ENCODE assay signal across 8 mouse cellular contexts in the genomic region with DNA sequence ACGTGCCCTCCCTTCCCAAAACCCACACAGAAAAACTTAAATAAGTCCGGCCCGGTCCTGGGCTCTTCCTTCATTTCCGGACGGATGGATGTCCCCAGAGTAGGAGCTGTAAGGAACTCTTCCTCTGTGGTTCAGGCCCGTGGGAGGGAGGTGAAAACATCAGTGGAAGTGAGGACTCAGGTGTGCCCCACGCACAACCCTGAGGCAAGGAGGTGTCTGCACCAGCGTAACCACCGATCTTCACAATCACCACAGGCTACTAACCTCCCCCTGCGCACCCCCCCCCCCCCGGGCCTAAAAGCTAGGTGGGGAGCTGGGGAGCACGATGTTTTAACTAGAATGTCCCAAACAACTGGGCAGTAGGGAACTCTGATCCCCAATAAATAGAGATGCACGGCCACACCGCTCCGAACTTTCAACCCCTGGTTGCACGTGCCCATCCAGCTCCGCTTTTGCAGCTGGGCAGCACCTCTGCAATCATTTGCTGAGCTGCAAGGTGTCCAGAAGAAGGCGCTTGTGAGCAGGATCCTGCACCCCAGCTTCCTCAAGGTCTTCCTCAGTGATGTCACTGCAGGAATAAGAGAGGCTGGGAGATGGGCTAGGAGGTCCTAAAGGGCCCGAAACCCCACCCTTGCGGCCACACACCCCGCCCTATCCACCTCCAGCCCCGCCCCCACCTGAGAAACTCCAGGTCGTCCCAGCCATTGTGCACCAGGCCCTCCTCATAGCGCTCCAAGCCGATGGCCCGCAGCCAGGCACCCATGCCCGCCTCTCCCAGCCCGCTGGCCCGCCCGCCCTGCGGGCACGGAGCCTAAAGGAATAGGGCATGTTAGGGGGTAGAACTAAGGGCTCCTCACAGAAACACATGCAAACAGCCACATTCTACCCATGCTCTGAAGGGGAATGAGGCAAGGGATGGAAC. TPM values are rescaled to one million over a fixed set of nuclear protein-coding genes. Genes with fewer than 3 reads are reported as not detected.
A peak's percentile ranks its signal among the peaks of the same experiment; 100 is the strongest.
DNase-seq lines count a peak whose midpoint lies in the region; ATAC-seq lines count a peak whose summit lies in the region.

No protein-coding gene starts in this region.

- peaks cover 64% of the 10 kb centered on the region for H3K27me3 ChIP-seq in liver, embryonic 12.5 days (replicated peaks)
- H3K27me3 ChIP-seq in forebrain, embryonic 10.5 days (ENCODE audit: poor library complexity, severe bottlenecking) = peaks cover 65% of the 10 kb centered on the region
- H3K27me3 ChIP-seq in kidney, embryonic 16.5 days (ENCODE audit: insufficient read depth, low read length) = peaks cover 43% of the 10 kb centered on the region
- peaks cover 44% of the 10 kb centered on the region for H3K27me3 ChIP-seq in midbrain, embryonic 11.5 days (ENCODE audit: control insufficient read depth, insufficient read depth, low read length)

- H3K4me2 ChIP-seq in liver, embryonic 12.5 days = no peak overlapping the region
- H3K4me2 ChIP-seq in kidney, embryonic 16.5 days (replicated peaks; ENCODE audit: low read depth, low read length) = peak overlapping the region; percentile 97
- H3K4me2 ChIP-seq in midbrain, embryonic 11.5 days = no peak overlapping the region

- no peaks in the 10 kb centered on the region for H3K9me3 ChIP-seq in liver, embryonic 12.5 days (replicated peaks)
- H3K9me3 ChIP-seq in forebrain, embryonic 10.5 days = no peaks in the 10 kb centered on the region
- H3K9me3 ChIP-seq in kidney, embryonic 16.5 days (ENCODE audit: low read length) = no peaks in the 10 kb centered on the region
- no peaks in the 10 kb centered on the region for H3K9me3 ChIP-seq in midbrain, embryonic 11.5 days (ENCODE audit: control insufficient read depth, low read length)

- no peak overlapping the region for H3K27ac ChIP-seq in liver, embryonic 12.5 days
- no peak overlapping the region; the same call in 1 of the 2 replicates for H3K27ac ChIP-seq in forebrain, embryonic 10.5 days
- H3K27ac ChIP-seq in kidney, embryonic 16.5 days (ENCODE audit: low read length) = no peak overlapping the region; the same call in 1 of the 2 replicates
- H3K27ac ChIP-seq in midbrain, embryonic 11.5 days (ENCODE audit: low read depth, low read length) = no peak overlapping the region

- H3K9ac ChIP-seq in liver, embryonic 12.5 days = no peak overlapping the region
- no peak overlapping the region for H3K9ac ChIP-seq in kidney, embryonic 16.5 days (replicated peaks; ENCODE audit: low read length)
- no peak overlapping the region for H3K9ac ChIP-seq in midbrain, embryonic 11.5 days (ENCODE audit: low read length)

- peak; percentile 15 for DNase-seq in liver
- no peak for DNase-seq in forebrain, embryonic 10.5 days (ENCODE audit: extremely low spot score, low spot score)
- peak; percentile 92 for DNase-seq in midbrain, embryonic 11.5 days (ENCODE audit: low spot score, missing footprints)
- DNase-seq in Muller cell, postnatal 12 days (ENCODE audit: inconsistent ontology term) = no peak
- DNase-seq in layer of hippocampus, adult 9-11 months = no peak
- no peak for DNase-seq in B cell, adult 2 months

- ATAC-seq in liver, embryonic 12.5 days = no peak
- ATAC-seq in kidney, embryonic 16.5 days (ENCODE audit: low FRiP score, low TSS enrichment) = peak; percentile 20; the same call in 1 of the 2 replicates
- peak; percentile 16 for ATAC-seq in midbrain, embryonic 11.5 days (ENCODE audit: low FRiP score)

- 45% methylated on average over 32 of the region's 32 CpGs for WGBS in liver, embryonic 12.5 days (ENCODE audit: insufficient replicate concordance)
- 22% methylated on average over 32 of the region's 32 CpGs for WGBS in forebrain, embryonic 10.5 days
- 35% methylated on average over 32 of the region's 32 CpGs for WGBS in kidney, embryonic 16.5 days
- 30% methylated on average over 32 of the region's 32 CpGs for WGBS in midbrain, embryonic 11.5 days

- no peak overlapping the region for H3K4me3 ChIP-seq in liver, embryonic 12.5 days
- H3K4me3 ChIP-seq in forebrain, embryonic 10.5 days = 0 out of 2 replicates have a peak overlapping the region, but pooled peaks have one; percentile 62
- H3K4me3 ChIP-seq in kidney, embryonic 16.5 days (ENCODE audit: low read length) = no peak overlapping the region; the same call in 1 of the 2 replicates
- H3K4me3 ChIP-seq in midbrain, embryonic 11.5 days (ENCODE audit: low read depth, low read length) = no peak overlapping the region

- peaks cover 11% of the 10 kb centered on the region for H3K4me1 ChIP-seq in liver, embryonic 12.5 days
- H3K4me1 ChIP-seq in forebrain, embryonic 10.5 days = peaks cover 44% of the 10 kb centered on the region
- peaks cover 28% of the 10 kb centered on the region for H3K4me1 ChIP-seq in kidney, embryonic 16.5 days (ENCODE audit: insufficient read depth, low read length)
- H3K4me1 ChIP-seq in midbrain, embryonic 11.5 days (ENCODE audit: control insufficient read depth, insufficient read depth, low read length) = peaks cover 18% of the 10 kb centered on the region

- peaks cover 36% of the 10 kb centered on the region for H3K36me3 ChIP-seq in liver, embryonic 12.5 days
- peaks cover 52% of the 10 kb centered on the region for H3K36me3 ChIP-seq in forebrain, embryonic 10.5 days (replicated peaks)
- peaks cover 49% of the 10 kb centered on the region for H3K36me3 ChIP-seq in kidney, embryonic 16.5 days (ENCODE audit: insufficient read depth, low read length)
- H3K36me3 ChIP-seq in midbrain, embryonic 11.5 days (ENCODE audit: control insufficient read depth, insufficient read depth, low read length) = peaks cover 11% of the 10 kb centered on the region

RNA-seq across cellular contexts. Expression of gene Phox2a, which starts 5.0 kb away (rescaled TPM):
- polyA plus RNA-seq in liver, embryonic 12.5 days (2016; fragmentation: Nextera tagmentation; extraction: Ambion mirVana) = 0.07 and 0.08 TPM in 2 replicates
- polyA plus RNA-seq in forebrain, embryonic 10.5 days (2016; fragmentation: Nextera tagmentation; extraction: Ambion mirVana) = not detected in 2 replicates
- 0.19 and 0.75 TPM in 2 replicates for polyA plus RNA-seq in kidney, embryonic 16.5 days (2015; fragmentation: Nextera tagmentation; extraction: Ambion mirVana)
- 0.52 and 1.1 TPM in 2 replicates for polyA plus RNA-seq in midbrain, embryonic 11.5 days (2014; fragmentation: Nextera tagmentation; extraction: Ambion mirVana)

RNA-seq across cellular contexts. Expression of gene Inppl1, which starts 14.9 kb away (rescaled TPM):
- polyA plus RNA-seq in liver, embryonic 12.5 days (2016; fragmentation: Nextera tagmentation; extraction: Ambion mirVana) = 6.9 and 7.4 TPM in 2 replicates
- 45.8 and 46.2 TPM in 2 replicates for polyA plus RNA-seq in forebrain, embryonic 10.5 days (2016; fragmentation: Nextera tagmentation; extraction: Ambion mirVana)
- polyA plus RNA-seq in kidney, embryonic 16.5 days (2015; fragmentation: Nextera tagmentation; extraction: Ambion mirVana) = 44.2 and 55.6 TPM in 2 replicates
- 33.9 and 35.5 TPM in 2 replicates for polyA plus RNA-seq in midbrain, embryonic 11.5 days (2014; fragmentation: Nextera tagmentation; extraction: Ambion mirVana)

RNA-seq across cellular contexts. Expression of gene Folr2, which starts 33.9 kb away (rescaled TPM):
- polyA plus RNA-seq in liver, embryonic 12.5 days (2016; fragmentation: Nextera tagmentation; extraction: Ambion mirVana) = 3.0 and 3.2 TPM in 2 replicates
- polyA plus RNA-seq in forebrain, embryonic 10.5 days (2016; fragmentation: Nextera tagmentation; extraction: Ambion mirVana) = 0.47 and 0.68 TPM in 2 replicates
- 1.3 and 1.9 TPM in 2 replicates for polyA plus RNA-seq in kidney, embryonic 16.5 days (2015; fragmentation: Nextera tagmentation; extraction: Ambion mirVana)
- 1.5 and 1.7 TPM in 2 replicates for polyA plus RNA-seq in midbrain, embryonic 11.5 days (2014; fragmentation: Nextera tagmentation; extraction: Ambion mirVana)

RNA-seq across cellular contexts. Expression of gene Anapc15, which starts 40.4 kb away (rescaled TPM):
- polyA plus RNA-seq in liver, embryonic 12.5 days (2016; fragmentation: Nextera tagmentation; extraction: Ambion mirVana) = 72.0 and 82.2 TPM in 2 replicates
- 122 and 127 TPM in 2 replicates for polyA plus RNA-seq in forebrain, embryonic 10.5 days (2016; fragmentation: Nextera tagmentation; extraction: Ambion mirVana)
- 76.3 and 77.8 TPM in 2 replicates for polyA plus RNA-seq in kidney, embryonic 16.5 days (2015; fragmentation: Nextera tagmentation; extraction: Ambion mirVana)
- polyA plus RNA-seq in midbrain, embryonic 11.5 days (2014; fragmentation: Nextera tagmentation; extraction: Ambion mirVana) = 80.6 and 87.8 TPM in 2 replicates

RNA-seq across cellular contexts. Expression of gene Folr1, which starts 47.5 kb away (rescaled TPM):
- 0.50 and 0.70 TPM in 2 replicates for polyA plus RNA-seq in liver, embryonic 12.5 days (2016; fragmentation: Nextera tagmentation; extraction: Ambion mirVana)
- 11.9 and 13.1 TPM in 2 replicates for polyA plus RNA-seq in forebrain, embryonic 10.5 days (2016; fragmentation: Nextera tagmentation; extraction: Ambion mirVana)
- 82.5 and 98.0 TPM in 2 replicates for polyA plus RNA-seq in kidney, embryonic 16.5 days (2015; fragmentation: Nextera tagmentation; extraction: Ambion mirVana)
- polyA plus RNA-seq in midbrain, embryonic 11.5 days (2014; fragmentation: Nextera tagmentation; extraction: Ambion mirVana) = 11.6 and 12.4 TPM in 2 replicates

Comparison
In these comparisons a context has a peak if more than half of its experiments do, and no peak if none do; other contexts are left out.
1. DNase-seq: peak in liver (single experiment) and midbrain, embryonic 11.5 days (single experiment); none in forebrain, embryonic 10.5 days (single experiment), Muller cell, postnatal 12 days (single experiment), layer of hippocampus, adult 9-11 months (single experiment) and B cell, adult 2 months (0 of 2).